Mouse (Mus musculus): Measurements from ENCODE around the gene Nrip3. TPM values are rescaled to one million over a fixed set of nuclear protein-coding genes. Genes with fewer than 3 reads are reported as not detected.
A peak's percentile ranks its signal among the peaks of the same experiment; 100 is the strongest.

The Nrip3 gene
- total and polyA plus RNA-seq, 2 experiments from 2014 or later, result 0.33 to 0.53 TPM

DNA sequence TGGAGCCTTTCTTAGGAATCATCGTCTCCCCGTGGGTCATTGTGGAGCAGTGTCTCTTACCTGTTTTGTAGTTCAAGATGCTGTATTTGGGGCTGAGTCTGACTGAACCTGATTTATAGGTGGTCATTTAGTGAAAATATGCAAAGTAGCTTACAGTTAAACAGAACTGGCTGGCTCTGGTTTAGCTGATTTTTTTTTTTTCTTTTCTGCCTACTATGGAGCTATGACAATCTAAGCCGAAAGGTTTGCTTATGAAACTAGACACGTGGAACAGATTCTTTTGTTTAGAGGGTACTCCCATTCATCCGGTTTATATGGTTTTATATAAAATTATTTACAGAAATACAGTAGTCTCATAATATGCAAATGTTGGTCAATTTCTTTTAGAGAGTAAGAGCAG is 50.2 kb downstream of the Nrip3 start, which contains the start of gene Ascl3:
Gene Ascl3 (minus strand): TSS at position 101 of the 400 bp plus-strand sequence.
- ATAC-seq (ENCODE audit: insufficient read depth, low read depth), result no peak
- H3K4me1 ChIP-seq (ENCODE audit: control insufficient read depth, insufficient read depth), result no peaks in the 10 kb centered on the region
- DNase-seq (ENCODE audit: low spot score), result no peak
- TF ChIP-seq CTCF (IDR thresholded peaks at IDR 0.05; ENCODE audit: low read depth) (no peak), EP300 (IDR thresholded peaks at IDR 0.05; ENCODE audit: low read depth) (no peak)
- H3K27ac ChIP-seq (ENCODE audit: low read depth), result no peak within 1 kb of the TSS
- H3K4me2 ChIP-seq (ENCODE audit: low read depth, low read length), result no peak within 1 kb of the TSS
- WGBS, result 88% methylated on average over 5 of the region's 5 CpGs
- H3K9ac ChIP-seq (replicated peaks; ENCODE audit: low read depth, low read length), result no peak within 1 kb of the TSS
- H3K9me3 ChIP-seq (replicated peaks; ENCODE audit: control insufficient read depth, low read length), result no peaks in the 10 kb centered on the region
- H3K4me3 ChIP-seq (ENCODE audit: low read depth, low read length), result no peak within 1 kb of the TSS
- peaks cover 18% of the 10 kb centered on the region for H3K36me3 ChIP-seq (replicated peaks; ENCODE audit: control insufficient read depth, insufficient read depth, low read length)
- H3K27me3 ChIP-seq (ENCODE audit: control insufficient read depth, insufficient read depth, low read length), result no peaks in the 10 kb centered on the region

- no peak within 1 kb of the TSS for H3K9ac ChIP-seq (replicated peaks; ENCODE audit: low read depth, low read length)
- H3K27me3 ChIP-seq (ENCODE audit: control insufficient read depth, insufficient read depth, low read length), result no peaks in the 10 kb centered on the region
- H3K4me2 ChIP-seq (ENCODE audit: low read depth, low read length), result no peak within 1 kb of the TSS
- no peaks in the 10 kb centered on the region for H3K4me1 ChIP-seq (ENCODE audit: control insufficient read depth, insufficient read depth)
- no peak for TF ChIP-seq EP300 (IDR thresholded peaks at IDR 0.05; ENCODE audit: low read depth)
- TF ChIP-seq CTCF (IDR thresholded peaks at IDR 0.05; ENCODE audit: low read depth), result no peak
- no peaks in the 10 kb centered on the region for H3K9me3 ChIP-seq (replicated peaks; ENCODE audit: control insufficient read depth, low read length)
- no peak within 1 kb of the TSS for H3K4me3 ChIP-seq (ENCODE audit: low read depth, low read length)
- ATAC-seq (ENCODE audit: insufficient read depth, low read depth) (no peak), DNase-seq (ENCODE audit: low spot score) (no peak)
- H3K36me3 ChIP-seq (replicated peaks; ENCODE audit: control insufficient read depth, insufficient read depth, low read length), result no peaks in the 10 kb centered on the region
- 92% methylated on average over 5 of the region's 5 CpGs for WGBS
- no peak within 1 kb of the TSS for H3K27ac ChIP-seq (ENCODE audit: low read depth)
Measured at GRCm38 (mm10) chr7:109723697-109724096, 58.1 kb downstream of the Nrip3 start, which contains the start of gene BC051019. BC051019 (minus strand) TSS chr7:109723850.

GRCm38 (mm10) chr7:109723114-109723513 is 58.7 kb downstream of the Nrip3 start:
- H3K9me3 ChIP-seq (replicated peaks; ENCODE audit: control insufficient read depth, low read length), result no peaks in the 10 kb centered on the region
- ATAC-seq (ENCODE audit: insufficient read depth, low read depth), result no peak
- no peaks in the 10 kb centered on the region for H3K36me3 ChIP-seq (replicated peaks; ENCODE audit: control insufficient read depth, insufficient read depth, low read length)
- TF ChIP-seq EP300 (IDR thresholded peaks at IDR 0.05; ENCODE audit: low read depth) (no peak), CTCF (IDR thresholded peaks at IDR 0.05; ENCODE audit: low read depth) (no peak)
- no peak for DNase-seq (ENCODE audit: low spot score)
- H3K4me3 ChIP-seq (ENCODE audit: low read depth, low read length), result no peak overlapping the region
- H3K4me2 ChIP-seq (ENCODE audit: low read depth, low read length), result no peak overlapping the region
- H3K4me1 ChIP-seq (ENCODE audit: control insufficient read depth, insufficient read depth), result no peaks in the 10 kb centered on the region
- 89% methylated on average over 8 of the region's 8 CpGs for WGBS
- H3K27me3 ChIP-seq (ENCODE audit: control insufficient read depth, insufficient read depth, low read length), result no peaks in the 10 kb centered on the region
- no peak overlapping the region for H3K27ac ChIP-seq (ENCODE audit: low read depth)
- no peak overlapping the region for H3K9ac ChIP-seq (replicated peaks; ENCODE audit: low read depth, low read length)

GRCm38 (mm10) chr7:109722618-109723017 is 59.2 kb downstream of the Nrip3 start:
- H3K27me3 ChIP-seq (ENCODE audit: control insufficient read depth, insufficient read depth, low read length), result no peaks in the 10 kb centered on the region
- TF ChIP-seq EP300 (IDR thresholded peaks at IDR 0.05; ENCODE audit: low read depth) (no peak), CTCF (IDR thresholded peaks at IDR 0.05; ENCODE audit: low read depth) (no peak)

DNA sequence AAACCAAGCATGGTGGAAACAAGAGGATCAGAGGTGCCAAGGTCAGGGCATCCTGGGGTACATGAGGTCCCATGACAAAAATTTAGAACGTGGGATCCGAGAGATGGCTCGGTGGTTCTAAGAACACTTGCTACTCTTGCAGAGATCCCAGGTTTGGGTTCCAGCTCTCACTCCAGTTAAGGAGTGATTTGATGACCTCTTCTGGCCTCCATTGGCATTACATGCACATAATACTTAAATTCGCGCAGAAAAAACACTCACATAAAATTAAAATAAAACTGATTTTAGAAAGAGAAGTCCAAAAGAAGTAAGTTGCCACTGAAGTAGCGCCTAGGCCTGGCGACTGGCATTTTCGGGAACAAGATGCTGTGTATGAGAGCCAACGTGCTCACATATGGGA is 62.5 kb downstream of the Nrip3 start:
- Histone ChIP-seq H3K4me2 (ENCODE audit: low read depth, low read length) (no peak overlapping the region), H3K4me3 (ENCODE audit: low read depth, low read length) (no peak overlapping the region), H3K27me3 (ENCODE audit: control insufficient read depth, insufficient read depth, low read length) (no peaks in the 10 kb centered on the region), H3K4me1 (ENCODE audit: control insufficient read depth, insufficient read depth) (no peaks in the 10 kb centered on the region), H3K36me3 (replicated peaks; ENCODE audit: control insufficient read depth, insufficient read depth, low read length) (no peaks in the 10 kb centered on the region), H3K9ac (replicated peaks; ENCODE audit: low read depth, low read length) (no peak overlapping the region), H3K27ac (ENCODE audit: low read depth) (no peak overlapping the region), H3K9me3 (replicated peaks; ENCODE audit: control insufficient read depth, low read length) (no peaks in the 10 kb centered on the region)
- ATAC-seq (ENCODE audit: insufficient read depth, low read depth) (no peak), DNase-seq (ENCODE audit: low spot score) (peak; percentile 42)
- WGBS, result 49% methylated on average over 9 of the region's 9 CpGs
- TF ChIP-seq EP300 (IDR thresholded peaks at IDR 0.05; ENCODE audit: low read depth) (no peak), CTCF (IDR thresholded peaks at IDR 0.05; ENCODE audit: low read depth) (peak; percentile 50)

More at GRCm38 (mm10) chr7:109722618-109723017, 59.2 kb downstream of the Nrip3 start:
- H3K9ac ChIP-seq (replicated peaks; ENCODE audit: low read depth, low read length), result no peak overlapping the region
- 90% methylated on average over 2 of the region's 2 CpGs for WGBS
- H3K9me3 ChIP-seq (replicated peaks; ENCODE audit: control insufficient read depth, low read length), result no peaks in the 10 kb centered on the region
- H3K4me2 ChIP-seq (ENCODE audit: low read depth, low read length), result no peak overlapping the region
- H3K4me3 ChIP-seq (ENCODE audit: low read depth, low read length), result no peak overlapping the region
- ATAC-seq (ENCODE audit: insufficient read depth, low read depth), result no peak
- DNase-seq (ENCODE audit: low spot score), result no peak
- no peaks in the 10 kb centered on the region for H3K36me3 ChIP-seq (replicated peaks; ENCODE audit: control insufficient read depth, insufficient read depth, low read length)
- no peaks in the 10 kb centered on the region for H3K4me1 ChIP-seq (ENCODE audit: control insufficient read depth, insufficient read depth)
- H3K27ac ChIP-seq (ENCODE audit: low read depth), result no peak overlapping the region

- H3K27me3 ChIP-seq (ENCODE audit: control insufficient read depth, insufficient read depth, low read length), result no peaks in the 10 kb centered on the region
- no peak overlapping the region for H3K9ac ChIP-seq (replicated peaks; ENCODE audit: low read depth, low read length)
- TF ChIP-seq CTCF (IDR thresholded peaks at IDR 0.05; ENCODE audit: low read depth) (no peak), EP300 (IDR thresholded peaks at IDR 0.05; ENCODE audit: low read depth) (no peak)
- H3K4me3 ChIP-seq (ENCODE audit: low read depth, low read length), result no peak overlapping the region
- DNase-seq (ENCODE audit: low spot score) (no peak), ATAC-seq (ENCODE audit: insufficient read depth, low read depth) (no peak)
- H3K9me3 ChIP-seq (replicated peaks; ENCODE audit: control insufficient read depth, low read length), result no peaks in the 10 kb centered on the region
- peaks cover 14% of the 10 kb centered on the region for H3K36me3 ChIP-seq (replicated peaks; ENCODE audit: control insufficient read depth, insufficient read depth, low read length)
- WGBS, result 80% methylated on average over 2 of the region's 2 CpGs
- no peak overlapping the region for H3K27ac ChIP-seq (ENCODE audit: low read depth)
- peaks cover 12% of the 10 kb centered on the region; the same call in 1 of the 2 replicates for H3K4me1 ChIP-seq (ENCODE audit: control insufficient read depth, insufficient read depth)
- H3K4me2 ChIP-seq (ENCODE audit: low read depth, low read length), result no peak overlapping the region
Measured at GRCm38 (mm10) chr7:109713434-109713982, 68.3 kb downstream of the Nrip3 start.

Measured in heart, postnatal 0 days (tissue).